In genomic region chr1:151585647-151586046, GRCm38 (mm10) we compare ENCODE assay signal across 18 mouse cellular contexts.
"Had no signal": no experiment of that assay in that cellular context is flagged by ENCODE, and none has a peak within 500 bp of the region (broad histone marks: within the 10 kb centered on the region; RNA-seq: fewer than 3 reads in every experiment).

No protein-coding gene starts in this region.

- DNase-seq: gastrocnemius, adult 2 months; gastrocnemius, postnatal 10 days; gastrocnemius, postnatal 25 days; heart, adult 11 months; heart, adult 2 months; heart, postnatal 14 days; heart, postnatal 36 days; kidney, adult 11 months; kidney, adult 2 months; kidney, adult 9 months; kidney, postnatal 14 days; kidney, postnatal 36 days; layer of hippocampus, adult 9-11 months; layer of hippocampus, postnatal 36 days; left cerebral cortex, postnatal 4 days had no signal

- ATAC-seq: hindbrain, postnatal 0 days; intestine, embryonic 16.5 days; liver, embryonic 12.5 days had no signal
